Mouse (Mus musculus) intestine, postnatal 0 days (tissue): ENCODE results near the gene Cyb561. TPM values are rescaled to one million over a fixed set of nuclear protein-coding genes. Genes with fewer than 3 reads are reported as not detected.

ENCODE experiments used
- ATAC-seq: fragments of 200-750 bp; cut with Nextera tagmentation; 2 replicates; pipeline ENCODE4 v1.8.0; 2017; ENCODE audit warnings: mild to moderate bottlenecking, moderate TSS enrichment, moderate library complexity
- H3K27ac ChIP-seq: fragments of 300-500 bp; sonication (generic); 2 replicates; pipeline ENCODE4 v1.5.1; 2014; ENCODE audit warnings: mild to moderate bottlenecking, low read depth, low read length, moderate library complexity
- H3K27me3 ChIP-seq: fragments of 300-500 bp; sonication (generic); replicated peaks from 2 replicates; pipeline ENCODE4 v1.6.1; 2014; ENCODE audit warnings: low read length, mixed read lengths; ENCODE audit not compliant: control insufficient read depth, insufficient read depth
- H3K36me3 ChIP-seq: fragments of 300-500 bp; sonication (generic); 2 replicates; pipeline ENCODE4 v1.6.1; 2014; ENCODE audit warnings: mild to moderate bottlenecking, moderate library complexity; ENCODE audit not compliant: control insufficient read depth, insufficient read depth
- H3K4me1 ChIP-seq: fragments of 300-500 bp; sonication (generic); replicated peaks from 2 replicates; pipeline ENCODE4 v1.6.1; 2014; ENCODE audit warnings: antibody characterized with exemption, low read length, mixed read lengths; ENCODE audit not compliant: control insufficient read depth, insufficient read depth
- H3K4me2 ChIP-seq: fragments of 300-500 bp; sonication (generic); replicated peaks from 2 replicates; pipeline ENCODE4 v1.6.1; 2014; ENCODE audit warnings: low read depth, mild to moderate bottlenecking, moderate library complexity
- H3K4me3 ChIP-seq: fragments of 300-500 bp; sonication (generic); 2 replicates; pipeline ENCODE4 v1.5.1; 2014; ENCODE audit warnings: low read depth, low read length
- H3K9ac ChIP-seq: fragments of 300-500 bp; sonication (generic); 2 replicates; pipeline ENCODE4 v1.6.1; 2014; ENCODE audit warnings: mild to moderate bottlenecking, low read depth, low read length
- H3K9me3 ChIP-seq: fragments of 300-500 bp; sonication (generic); 2 replicates; pipeline ENCODE4 v1.6.1; 2016; ENCODE audit warnings: mixed run types; ENCODE audit not compliant: control insufficient read depth
- CTCF ChIP-seq: sonication (generic); IDR thresholded peaks from 2 replicates; pipeline ENCODE4 v1.5.1; 2016; ENCODE audit warnings: low read depth, mild to moderate bottlenecking, control low read depth, antibody characterized with exemption, moderate library complexity
- WGBS: fragments of 180-500 bp; shearing (Covaris S2); extraction: QIAGEN DNeasy Blood & Tissue Kit; methylation state at CpG from one replicate; pipeline ENCODE4 v1.1.7; 2014; 5-methylcytosine and 5-hydroxymethylcytosine counted together
- polyA plus RNA-seq: library from polyadenylated mRNA; unstranded; fragments of >200 nt; fragmentation: Nextera tagmentation; extraction: Ambion mirVana; gene quantifications from 2 replicates; pipeline ENCODE4 v1.2.1, GENCODE M21; 2015

Gene Cyb561
- polyA plus RNA-seq, 1 experiment from 2014 or later: 50.3 TPM

DNA sequence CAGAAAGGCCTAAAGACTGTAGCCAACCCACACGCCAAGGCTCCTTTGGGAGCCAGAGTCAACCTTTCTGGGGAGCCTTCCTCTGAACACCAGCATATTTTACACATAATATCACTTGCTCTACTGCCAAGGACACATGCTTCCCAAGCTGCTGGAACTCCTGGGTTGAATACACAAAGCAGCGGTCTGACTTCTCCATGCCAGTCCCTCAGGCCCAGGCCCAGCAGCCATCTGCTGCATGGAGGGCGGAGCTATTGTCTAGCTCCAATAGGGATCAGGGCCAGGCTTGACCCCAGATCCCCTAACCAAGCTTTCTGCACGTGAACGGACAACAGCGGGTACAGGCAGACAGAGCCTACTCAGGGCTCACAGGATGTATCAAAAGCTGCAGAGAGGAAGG is 18.3 kb downstream of the Cyb561 start:
- no peak for ATAC-seq
- H3K4me3 ChIP-seq: no peak overlapping the region

DNA sequence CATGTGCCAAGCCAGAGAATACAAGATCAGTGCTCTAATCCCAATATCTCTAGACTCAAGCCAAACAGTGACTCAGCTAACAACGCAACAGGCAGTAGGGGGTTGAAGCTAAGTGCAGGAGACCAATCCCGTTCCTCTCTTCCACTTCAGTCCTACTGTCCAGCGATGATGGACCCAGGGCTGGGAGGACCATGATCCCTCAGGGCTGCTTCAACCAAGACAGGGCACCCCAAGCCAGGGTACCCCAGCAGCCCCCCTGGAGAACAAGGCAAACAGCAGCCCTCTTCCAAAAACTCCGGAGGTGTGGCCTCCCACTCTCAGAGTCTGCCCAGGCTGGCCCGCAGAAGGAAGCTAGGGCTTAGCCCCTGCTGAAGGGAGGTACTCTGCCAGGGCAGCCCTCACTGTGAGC is 18.8 kb downstream of the Cyb561 start:
- Histone ChIP-seq H3K9me3 (no peaks in the 10 kb centered on the region), H3K4me1 (no peaks in the 10 kb centered on the region), H3K4me2 (no peak overlapping the region), H3K27ac (no peak overlapping the region), H3K27me3 (no peaks in the 10 kb centered on the region), H3K36me3 (peaks cover 13% of the 10 kb centered on the region; the same call in 1 of the 2 replicates), H3K4me3 (no peak overlapping the region), H3K9ac (no peak overlapping the region)
- 65% methylated on average over 5 of the region's 5 CpGs for WGBS
- no peak for ATAC-seq
- no peak for TF ChIP-seq CTCF

More for the DNA sequence above, 18.3 kb downstream of the Cyb561 start:
- Histone ChIP-seq H3K27me3 (no peaks in the 10 kb centered on the region), H3K9ac (no peak overlapping the region), H3K4me1 (no peaks in the 10 kb centered on the region), H3K4me2 (no peak overlapping the region), H3K9me3 (no peaks in the 10 kb centered on the region), H3K36me3 (peaks cover 13% of the 10 kb centered on the region; the same call in 1 of the 2 replicates), H3K27ac (no peak overlapping the region)
- WGBS: 56% methylated on average over 6 of the region's 6 CpGs
- no peak for TF ChIP-seq CTCF

- H3K4me1 ChIP-seq: no peaks in the 10 kb centered on the region
- H3K36me3 ChIP-seq: peaks cover 13% of the 10 kb centered on the region; the same call in 1 of the 2 replicates
- WGBS: 76% methylated on average over 8 of the region's 8 CpGs
- ATAC-seq: no peak
- H3K4me3 ChIP-seq: no peak overlapping the region
- no peak overlapping the region for H3K27ac ChIP-seq
- no peak overlapping the region for H3K9ac ChIP-seq
- no peak for TF ChIP-seq CTCF
- H3K4me2 ChIP-seq: no peak overlapping the region
- no peaks in the 10 kb centered on the region for H3K27me3 ChIP-seq
- no peaks in the 10 kb centered on the region for H3K9me3 ChIP-seq
Measured at GRCm38 (mm10) chr11:105933746-105934145, 19.4 kb downstream of the Cyb561 start.

- no peak for ATAC-seq
- TF ChIP-seq CTCF: no peak
- H3K9me3 ChIP-seq: no peaks in the 10 kb centered on the region
- no peaks in the 10 kb centered on the region for H3K27me3 ChIP-seq
- no peaks in the 10 kb centered on the region for H3K4me1 ChIP-seq
- 79% methylated on average over 3 of the region's 3 CpGs for WGBS
- H3K36me3 ChIP-seq: peaks cover 10% of the 10 kb centered on the region; the same call in 1 of the 2 replicates
- H3K4me2 ChIP-seq: no peak overlapping the region
- no peak overlapping the region for H3K27ac ChIP-seq
- no peak overlapping the region for H3K9ac ChIP-seq
- no peak overlapping the region for H3K4me3 ChIP-seq
Measured at GRCm38 (mm10) chr11:105931380-105931779, 21.8 kb downstream of the Cyb561 start.

DNA sequence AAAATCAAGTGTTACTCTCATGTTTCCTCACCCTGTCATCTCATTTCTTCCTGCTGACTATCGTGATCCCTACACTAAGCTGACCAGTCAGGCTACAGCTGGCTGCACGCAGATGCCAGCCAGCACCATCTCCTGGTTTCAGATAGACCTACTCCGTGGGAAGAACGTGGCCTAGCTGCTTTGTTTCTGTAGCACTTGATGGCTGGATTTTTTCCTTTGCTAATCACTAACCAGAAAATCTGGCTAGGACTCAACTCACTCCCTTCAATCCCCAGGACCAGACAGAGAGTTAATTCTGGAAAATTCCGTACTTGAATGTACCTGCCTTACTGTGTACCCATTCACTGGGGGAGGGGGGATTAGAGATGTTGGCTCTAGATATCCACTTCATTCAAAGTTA is 25.0 kb downstream of the Cyb561 start:
- no peak for ATAC-seq
- 80% methylated on average over 5 of the region's 5 CpGs for WGBS
- no peaks in the 10 kb centered on the region for H3K36me3 ChIP-seq

GRCm38 (mm10) chr11:105927065-105928030 is 25.8 kb downstream of the Cyb561 start:
- Histone ChIP-seq H3K27ac (no peak overlapping the region), H3K9me3 (no peaks in the 10 kb centered on the region), H3K27me3 (no peaks in the 10 kb centered on the region), H3K4me2 (no peak overlapping the region), H3K9ac (no peak overlapping the region), H3K36me3 (peaks cover 8% of the 10 kb centered on the region), H3K4me3 (no peak overlapping the region), H3K4me1 (no peaks in the 10 kb centered on the region)
- 60% methylated on average over 14 of the region's 14 CpGs for WGBS
- ATAC-seq: peak; percentile 49; the same call in 1 of the 2 replicates
- TF ChIP-seq CTCF: peak; percentile 93

More for the DNA sequence above, 25.0 kb downstream of the Cyb561 start:
- H3K4me3 ChIP-seq: no peak overlapping the region
- H3K9me3 ChIP-seq: no peaks in the 10 kb centered on the region
- H3K27ac ChIP-seq: no peak overlapping the region
- no peak overlapping the region for H3K9ac ChIP-seq
- H3K4me1 ChIP-seq: no peaks in the 10 kb centered on the region
- H3K4me2 ChIP-seq: no peak overlapping the region
- TF ChIP-seq CTCF: no peak
- H3K27me3 ChIP-seq: no peaks in the 10 kb centered on the region
